Mouse (Mus musculus) intestine, postnatal 0 days (tissue): ENCODE results near the gene Mast4. TPM values are rescaled to one million over a fixed set of nuclear protein-coding genes. Genes with fewer than 3 reads are reported as not detected.
"Not testable (repeated sequence)": the region's sequence is repeated elsewhere in the genome, so short reads cannot be mapped to it uniquely, and the experiment has no call there.

Source experiments
- ATAC-seq: fragments of 200-750 bp; cut with Nextera tagmentation; 2 replicates; pipeline ENCODE4 v1.8.0; 2017; ENCODE audit warnings: mild to moderate bottlenecking, moderate TSS enrichment, moderate library complexity
- H3K27ac ChIP-seq: fragments of 300-500 bp; sonication (generic); 2 replicates; pipeline ENCODE4 v1.5.1; 2014; ENCODE audit warnings: mild to moderate bottlenecking, low read depth, low read length, moderate library complexity
- H3K27me3 ChIP-seq: fragments of 300-500 bp; sonication (generic); replicated peaks from 2 replicates; pipeline ENCODE4 v1.6.1; 2014; ENCODE audit warnings: low read length, mixed read lengths; ENCODE audit not compliant: control insufficient read depth, insufficient read depth
- H3K36me3 ChIP-seq: fragments of 300-500 bp; sonication (generic); 2 replicates; pipeline ENCODE4 v1.6.1; 2014; ENCODE audit warnings: mild to moderate bottlenecking, moderate library complexity; ENCODE audit not compliant: control insufficient read depth, insufficient read depth
- H3K4me1 ChIP-seq: fragments of 300-500 bp; sonication (generic); replicated peaks from 2 replicates; pipeline ENCODE4 v1.6.1; 2014; ENCODE audit warnings: antibody characterized with exemption, low read length, mixed read lengths; ENCODE audit not compliant: control insufficient read depth, insufficient read depth
- H3K4me2 ChIP-seq: fragments of 300-500 bp; sonication (generic); replicated peaks from 2 replicates; pipeline ENCODE4 v1.6.1; 2014; ENCODE audit warnings: low read depth, mild to moderate bottlenecking, moderate library complexity
- H3K4me3 ChIP-seq: fragments of 300-500 bp; sonication (generic); 2 replicates; pipeline ENCODE4 v1.5.1; 2014; ENCODE audit warnings: low read depth, low read length
- H3K9ac ChIP-seq: fragments of 300-500 bp; sonication (generic); 2 replicates; pipeline ENCODE4 v1.6.1; 2014; ENCODE audit warnings: mild to moderate bottlenecking, low read depth, low read length
- H3K9me3 ChIP-seq: fragments of 300-500 bp; sonication (generic); 2 replicates; pipeline ENCODE4 v1.6.1; 2016; ENCODE audit warnings: mixed run types; ENCODE audit not compliant: control insufficient read depth
- CTCF ChIP-seq: sonication (generic); IDR thresholded peaks from 2 replicates; pipeline ENCODE4 v1.5.1; 2016; ENCODE audit warnings: low read depth, mild to moderate bottlenecking, control low read depth, antibody characterized with exemption, moderate library complexity
- WGBS: fragments of 180-500 bp; shearing (Covaris S2); extraction: QIAGEN DNeasy Blood & Tissue Kit; methylation state at CpG from one replicate; pipeline ENCODE4 v1.1.7; 2014; 5-methylcytosine and 5-hydroxymethylcytosine counted together
- polyA plus RNA-seq: library from polyadenylated mRNA; unstranded; fragments of >200 nt; fragmentation: Nextera tagmentation; extraction: Ambion mirVana; gene quantifications from 2 replicates; pipeline ENCODE4 v1.2.1, GENCODE M21; 2015

Mast4 gene
- polyA plus RNA-seq = 6.1 and 8.8 TPM in 2 replicates

DNA sequence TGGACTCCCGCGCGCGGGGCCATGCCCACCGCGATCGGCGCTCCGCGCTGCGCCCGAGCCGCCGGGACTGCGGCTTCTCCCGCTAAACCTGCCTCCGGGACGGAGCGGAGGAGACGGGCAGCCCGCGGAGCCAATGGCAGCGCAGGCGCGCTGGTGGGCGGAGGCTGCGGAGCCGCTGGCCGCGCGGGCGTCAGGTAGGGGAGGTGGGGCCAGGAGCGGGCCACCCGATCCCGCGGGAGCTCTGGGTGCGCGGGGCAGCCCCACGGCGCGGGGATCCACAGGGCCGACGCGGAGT is at the start of gene Mast4:
Mast4 (minus strand) TSS at position 106 of the 295 bp plus-strand sequence.
- Histone ChIP-seq H3K36me3 (no peaks in the 10 kb centered on the region), H3K4me2 (peak within 1 kb of the TSS; percentile 99), H3K27me3 (peaks cover 19% of the 10 kb centered on the region; the same call in 1 of the 2 replicates), H3K4me1 (0 out of 2 replicates have a peak, but pooled peaks cover 2% of the 10 kb centered on the region), H3K27ac (peak within 1 kb of the TSS; percentile 21; the same call in 1 of the 2 replicates), H3K9me3 (no peaks in the 10 kb centered on the region), H3K4me3 (peak within 1 kb of the TSS; percentile 71), H3K9ac (peak within 1 kb of the TSS; percentile 50)
- ATAC-seq = peak; percentile 91
- WGBS = under 1% methylated on average over 44 of the region's 44 CpGs
- no peak for TF ChIP-seq CTCF

DNA sequence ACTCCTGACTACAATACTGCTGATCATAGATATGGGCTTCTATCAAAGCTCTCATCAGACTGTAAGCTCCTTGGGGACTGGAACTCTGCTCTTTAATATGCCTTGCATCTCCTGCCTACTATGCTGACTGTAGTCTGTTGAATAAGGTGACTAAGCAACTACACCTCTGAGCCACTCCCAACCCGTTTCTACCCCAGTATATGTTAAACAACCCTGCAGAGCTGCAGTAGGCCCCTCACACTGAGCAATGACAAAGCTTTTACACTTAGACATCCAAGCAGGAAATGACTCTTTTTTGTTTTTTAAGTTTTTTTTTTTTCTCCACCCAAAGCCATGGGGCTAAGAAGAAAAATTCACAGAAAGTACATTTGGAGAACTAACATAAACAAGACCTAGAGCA is 40.2 kb upstream of the Mast4 start:
- Histone ChIP-seq H3K4me3 (no peak overlapping the region), H3K9ac (no peak overlapping the region), H3K4me2 (no peak overlapping the region), H3K4me1 (no peaks in the 10 kb centered on the region), H3K27me3 (no peaks in the 10 kb centered on the region), H3K27ac (no peak overlapping the region), H3K9me3 (no peaks in the 10 kb centered on the region), H3K36me3 (no peaks in the 10 kb centered on the region)
- WGBS = 25% methylated on average over 1 of the region's 1 CpGs
- no peak for ATAC-seq
- TF ChIP-seq CTCF = no peak

DNA sequence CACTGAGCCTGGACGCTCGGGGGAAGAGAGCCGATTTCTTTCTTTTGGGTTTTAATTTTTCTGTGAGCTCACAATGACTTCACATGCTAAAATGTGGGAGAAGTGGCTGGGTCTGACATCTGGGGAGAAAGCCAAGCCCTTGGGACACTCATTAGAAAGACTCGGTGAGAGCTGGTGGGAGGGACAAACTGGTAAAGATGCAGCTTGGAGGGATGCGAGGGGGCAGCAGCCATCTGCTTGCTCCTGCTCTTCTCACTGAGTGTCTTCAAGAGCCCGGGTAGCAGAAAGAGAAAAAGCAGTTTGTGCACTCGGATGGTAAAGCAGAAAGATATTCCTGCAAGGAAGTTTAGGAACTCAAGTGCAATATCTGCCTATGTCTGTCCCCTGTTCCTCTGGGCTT is 34.9 kb upstream of the Mast4 start:
- Histone ChIP-seq H3K4me2 (no peak overlapping the region), H3K36me3 (no peaks in the 10 kb centered on the region), H3K4me1 (no peaks in the 10 kb centered on the region), H3K9ac (no peak overlapping the region), H3K27ac (no peak overlapping the region), H3K27me3 (no peaks in the 10 kb centered on the region), H3K9me3 (no peaks in the 10 kb centered on the region), H3K4me3 (no peak overlapping the region)
- 78% methylated on average over 7 of the region's 7 CpGs for WGBS
- ATAC-seq = no peak
- TF ChIP-seq CTCF = no peak

DNA sequence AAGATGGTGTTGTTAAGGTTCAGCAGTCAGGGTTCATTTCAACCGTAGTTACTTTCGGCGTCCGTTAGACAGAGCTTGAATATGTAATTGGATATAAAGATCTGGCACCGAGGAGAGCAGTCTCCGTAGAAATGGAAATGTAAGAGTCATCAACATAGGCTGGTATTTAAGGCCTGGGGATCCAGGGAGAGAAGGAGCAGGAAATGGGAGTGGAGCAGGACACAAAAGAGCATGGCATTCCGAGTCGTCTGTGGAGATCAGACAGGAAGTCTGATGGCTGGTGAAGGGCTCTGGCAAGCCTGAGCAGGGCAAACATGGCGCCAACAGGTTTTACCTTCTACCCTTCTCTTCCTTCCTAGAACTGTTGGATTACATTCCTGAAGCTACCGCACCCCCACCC is 28.9 kb upstream of the Mast4 start:
- ATAC-seq = no peak
- no peaks in the 10 kb centered on the region for H3K9me3 ChIP-seq
- H3K36me3 ChIP-seq = no peaks in the 10 kb centered on the region
- no peaks in the 10 kb centered on the region for H3K4me1 ChIP-seq
- 89% methylated on average over 10 of the region's 10 CpGs for WGBS
- H3K4me3 ChIP-seq = no peak overlapping the region
- TF ChIP-seq CTCF = no peak
- no peak overlapping the region for H3K9ac ChIP-seq
- no peak overlapping the region for H3K4me2 ChIP-seq
- no peaks in the 10 kb centered on the region for H3K27me3 ChIP-seq
- H3K27ac ChIP-seq = no peak overlapping the region

DNA sequence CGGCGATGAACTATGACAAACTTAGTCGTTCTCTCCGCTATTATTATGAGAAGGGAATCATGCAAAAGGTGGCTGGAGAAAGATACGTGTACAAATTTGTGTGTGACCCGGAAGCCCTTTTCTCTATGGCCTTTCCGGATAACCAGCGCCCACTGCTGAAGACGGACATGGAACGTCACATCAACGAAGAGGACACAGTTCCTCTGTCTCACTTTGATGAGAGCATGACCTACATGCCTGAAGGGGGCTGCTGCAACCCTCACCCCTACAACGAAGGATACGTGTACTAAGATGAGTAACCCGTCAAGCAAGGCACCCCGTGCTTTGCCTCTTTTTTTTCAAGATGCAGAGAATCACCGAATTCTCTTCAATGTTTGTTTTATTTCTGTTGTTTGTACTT is 23.1 kb upstream of the Mast4 start:
- H3K4me1 ChIP-seq, ATAC-seq, H3K9me3 ChIP-seq, H3K4me3 ChIP-seq, H3K27ac ChIP-seq, H3K27me3 ChIP-seq, H3K36me3 ChIP-seq, H3K4me2 ChIP-seq, H3K9ac ChIP-seq: not testable (repeated sequence)
- WGBS = 95% methylated on average over 16 of the region's 16 CpGs

DNA sequence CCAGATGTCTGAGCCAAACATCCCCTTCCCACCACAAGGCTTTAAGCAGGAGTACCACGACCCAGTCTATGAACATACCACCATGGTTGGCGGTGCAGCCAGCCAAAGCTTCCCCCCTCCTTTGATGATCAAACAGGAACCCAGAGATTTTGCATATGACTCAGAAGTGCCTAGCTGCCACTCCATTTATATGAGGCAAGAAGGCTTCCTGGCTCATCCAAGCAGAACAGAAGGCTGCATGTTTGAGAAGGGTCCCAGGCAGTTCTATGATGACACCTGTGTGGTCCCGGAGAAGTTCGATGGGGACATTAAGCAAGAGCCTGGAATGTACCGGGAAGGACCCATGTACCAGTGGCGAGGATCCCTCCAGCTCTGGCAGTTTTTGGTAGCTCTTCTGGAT is 22.6 kb upstream of the Mast4 start:
- H3K27ac ChIP-seq, H3K27me3 ChIP-seq, H3K9ac ChIP-seq, H3K9me3 ChIP-seq, H3K4me2 ChIP-seq, H3K4me3 ChIP-seq, H3K4me1 ChIP-seq, H3K36me3 ChIP-seq, ATAC-seq: not testable (repeated sequence)
- WGBS = 96% methylated on average over 5 of the region's 6 CpGs

DNA sequence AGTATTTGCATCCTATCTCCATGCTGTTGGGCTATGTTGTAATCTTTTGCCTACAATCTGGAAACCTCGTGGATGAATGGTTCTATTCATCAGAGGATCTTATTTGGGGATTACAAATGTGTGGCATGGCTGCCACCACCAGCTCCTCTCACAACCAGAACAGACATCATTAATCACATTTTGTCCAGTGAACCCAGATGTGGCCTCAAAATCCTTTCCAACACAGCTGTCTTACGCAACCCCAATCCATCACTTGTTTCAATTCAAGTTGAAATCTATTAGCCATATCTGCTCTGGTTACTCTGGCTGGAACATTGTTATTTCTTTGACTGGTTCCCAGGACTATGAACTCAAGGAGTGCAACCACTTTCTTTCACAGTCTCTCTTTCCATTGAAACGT is 20.4 kb upstream of the Mast4 start:
- WGBS = 76% methylated on average over 3 of the region's 3 CpGs
- Histone ChIP-seq H3K4me2 (no peak overlapping the region), H3K4me3 (no peak overlapping the region), H3K36me3 (no peaks in the 10 kb centered on the region), H3K27ac (no peak overlapping the region), H3K4me1 (no peaks in the 10 kb centered on the region), H3K9me3 (no peaks in the 10 kb centered on the region), H3K27me3 (no peaks in the 10 kb centered on the region), H3K9ac (no peak overlapping the region)
- ATAC-seq = no peak
- TF ChIP-seq CTCF = no peak
